Mouse (Mus musculus): ENCODE data around the gene Olfr1364.

Gene Olfr1364

GRCm38 (mm10) chr13:21581659-21582058, at the start of gene Olfr1364:
Olfr1364 (minus strand) TSS chr13:21581759.
- DNase-seq: no peak

GRCm38 (mm10) chr13:21613922-21614321, 32.4 kb upstream of the Olfr1364 start, which contains the start of gene Olfr1362:
Olfr1362 (minus strand) TSS chr13:21614022.
- DNase-seq: no peak

GRCm38 (mm10) chr13:21591618-21592017, 10.1 kb upstream of the Olfr1364 start:
- DNase-seq: no peak

- DNase-seq: no peak
Observed at GRCm38 (mm10) chr13:21559793-21560192, 21.8 kb downstream of the Olfr1364 start, which contains the start of gene Olfr1535. Olfr1535 (minus strand) TSS chr13:21559893.

- DNase-seq: no peak
Observed at GRCm38 (mm10) chr13:21550416-21551110, 31.0 kb downstream of the Olfr1364 start.

- DNase-seq: no peak
Observed at GRCm38 (mm10) chr13:21549487-21549886, 32.1 kb downstream of the Olfr1364 start.

GRCm38 (mm10) chr13:21542708-21543107, 38.9 kb downstream of the Olfr1364 start, which contains the start of gene Olfr1366:
Olfr1366 (minus strand) TSS chr13:21542808.
- DNase-seq: no peak

GRCm38 (mm10) chr13:21530781-21531201, 50.8 kb downstream of the Olfr1364 start, which contains the start of gene Zkscan8:
Zkscan8 (minus strand) TSS chr13:21531120.
- DNase-seq: peak; percentile 87

GRCm38 (mm10) chr13:21530136-21530535, 51.4 kb downstream of the Olfr1364 start:
- DNase-seq: no peak
